Mouse (Mus musculus): ENCODE results near the gene Trank1.

Trank1 gene

GRCm38 (mm10) chr9:111311031-111311842 is at the start of gene Trank1:
Trank1 (plus strand) TSS chr9:111311739.
- peak in 1 of 2 experiments; percentile 7 for DNase-seq

- DNase-seq = no peak
Observed at GRCm38 (mm10) chr9:111267998-111268397, 43.5 kb upstream of the Trank1 start.

- DNase-seq = no peak
Observed at GRCm38 (mm10) chr9:111270606-111271005, 40.9 kb upstream of the Trank1 start.

GRCm38 (mm10) chr9:111271056-111271433 is 40.5 kb upstream of the Trank1 start:
- no peak for DNase-seq

GRCm38 (mm10) chr9:111271434-111272160 is 39.9 kb upstream of the Trank1 start, which contains the start of the genes Mlh1 and Epm2aip1:
Mlh1 (minus strand) TSS chr9:111271791.
Epm2aip1 (plus strand) TSS chr9:111271929.
- peak; percentile 98 to 99 for DNase-seq

- no peak for DNase-seq
Observed at GRCm38 (mm10) chr9:111272356-111272755, 39.2 kb upstream of the Trank1 start.

- DNase-seq = peak; percentile 19 to 27
Observed at GRCm38 (mm10) chr9:111272996-111273785, 38.3 kb upstream of the Trank1 start.

GRCm38 (mm10) chr9:111273958-111274357 is 37.6 kb upstream of the Trank1 start:
- no peak for DNase-seq

- DNase-seq = peak; percentile 17 to 20
Observed at GRCm38 (mm10) chr9:111275156-111275555, 36.4 kb upstream of the Trank1 start.

- no peak for DNase-seq
Observed at GRCm38 (mm10) chr9:111285061-111285460, 26.5 kb upstream of the Trank1 start.

- no peak for DNase-seq
Observed at GRCm38 (mm10) chr9:111285676-111286075, 25.9 kb upstream of the Trank1 start.

- DNase-seq = no peak
Observed at GRCm38 (mm10) chr9:111286468-111286867, 25.1 kb upstream of the Trank1 start.

- DNase-seq = no peak
Observed at GRCm38 (mm10) chr9:111287956-111288355, 23.6 kb upstream of the Trank1 start.

- no peak for DNase-seq
Observed at GRCm38 (mm10) chr9:111289294-111289831, 22.2 kb upstream of the Trank1 start.

GRCm38 (mm10) chr9:111289832-111290339 is 21.7 kb upstream of the Trank1 start:
- peak; percentile 81 to 90 for DNase-seq

- DNase-seq = no peak
Observed at GRCm38 (mm10) chr9:111290539-111291100, 20.9 kb upstream of the Trank1 start.

- DNase-seq = no peak
Observed at GRCm38 (mm10) chr9:111293234-111293633, 18.3 kb upstream of the Trank1 start.

- no peak for DNase-seq
Observed at GRCm38 (mm10) chr9:111294911-111295310, 16.6 kb upstream of the Trank1 start.

- DNase-seq = no peak
Observed at GRCm38 (mm10) chr9:111295323-111295722, 16.2 kb upstream of the Trank1 start.

GRCm38 (mm10) chr9:111296433-111296832 is 15.1 kb upstream of the Trank1 start:
- DNase-seq = no peak

- no peak for DNase-seq
Observed at GRCm38 (mm10) chr9:111298606-111299005, 12.9 kb upstream of the Trank1 start.

GRCm38 (mm10) chr9:111302196-111302831 is 9.2 kb upstream of the Trank1 start:
- no peak for DNase-seq
